Mouse (Mus musculus): ENCODE results near the gene Serpina3m.

- TF ChIP-seq CTCF (IDR thresholded peaks at IDR 0.05; ENCODE audit: borderline replicate concordance, insufficient read depth, low read depth, low read length): no peak
- TF ChIP-seq POLR2A (IDR thresholded peaks at IDR 0.05; ENCODE audit: borderline replicate concordance, insufficient read depth, low read length): no peak
Measured at GRCm38 (mm10) chr12:104314253-104314652, 24.0 kb upstream of the Serpina3m start, which contains the start of gene Serpina3j.
